Mouse (Mus musculus) skeletal muscle tissue, adult 2 months (tissue): ENCODE data around the gene Akr1b8.
"Not testable (repeated sequence)": the region's sequence is repeated elsewhere in the genome, so short reads cannot be mapped to it uniquely, and the experiment has no call there.

Source experiments
- DNase-seq: peaks from one replicate; pipeline ENCODE4 v3.0.0-alpha.2; 2012; ENCODE audit warnings: low read depth, low spot score

Gene Akr1b8

DNA sequence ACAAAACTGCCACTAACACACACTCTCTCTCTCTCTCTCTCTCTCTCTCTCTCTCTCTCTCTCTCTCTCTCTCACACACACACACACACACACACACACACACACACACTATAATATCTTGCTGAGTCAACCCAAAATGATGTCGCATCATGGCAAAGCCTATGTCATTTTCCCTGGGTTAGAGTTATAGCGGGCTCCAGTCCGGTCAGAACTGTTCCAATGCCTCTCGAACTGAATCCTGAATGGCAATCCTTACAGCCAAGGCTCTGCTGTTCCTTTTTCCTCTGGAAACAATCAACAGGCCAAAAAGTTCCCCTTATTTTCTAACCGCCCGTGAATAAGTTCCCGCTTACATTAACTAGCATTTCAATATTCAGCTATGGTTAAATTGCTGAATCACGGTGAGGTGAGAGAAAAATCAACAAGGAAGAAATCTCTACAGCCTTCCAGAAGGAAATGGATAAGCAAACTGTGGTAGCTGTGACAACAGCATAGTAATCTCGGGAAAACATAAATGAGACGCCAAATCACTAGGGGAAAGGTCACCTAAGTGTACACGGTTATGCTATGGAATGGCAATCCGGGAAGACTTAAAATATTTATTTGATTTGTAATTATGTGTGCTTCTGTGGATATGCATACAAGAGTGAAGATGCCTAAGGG is 3.8 kb upstream of the Akr1b8 start:
- no peak for DNase-seq

DNA sequence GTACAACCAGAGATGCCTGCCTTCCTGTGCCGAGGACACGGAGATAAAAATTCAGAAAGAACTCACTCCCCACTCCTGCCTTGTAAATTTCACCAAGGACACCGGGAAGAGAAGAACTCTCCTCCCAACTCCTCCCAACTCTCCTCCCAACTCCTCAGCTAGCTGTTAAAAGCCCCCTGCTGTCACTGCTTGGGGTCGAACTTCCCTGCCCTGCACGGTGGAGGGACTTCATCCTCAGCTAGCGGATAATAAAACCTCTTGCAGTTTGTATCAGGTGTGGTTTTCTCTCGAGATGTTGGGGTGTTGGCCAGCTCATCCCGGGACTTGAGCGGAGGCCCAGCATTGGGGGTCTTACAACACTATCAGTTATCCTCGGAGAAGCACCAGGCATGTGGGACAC is 2.4 kb upstream of the Akr1b8 start:
- not testable (repeated sequence) for DNase-seq

DNA sequence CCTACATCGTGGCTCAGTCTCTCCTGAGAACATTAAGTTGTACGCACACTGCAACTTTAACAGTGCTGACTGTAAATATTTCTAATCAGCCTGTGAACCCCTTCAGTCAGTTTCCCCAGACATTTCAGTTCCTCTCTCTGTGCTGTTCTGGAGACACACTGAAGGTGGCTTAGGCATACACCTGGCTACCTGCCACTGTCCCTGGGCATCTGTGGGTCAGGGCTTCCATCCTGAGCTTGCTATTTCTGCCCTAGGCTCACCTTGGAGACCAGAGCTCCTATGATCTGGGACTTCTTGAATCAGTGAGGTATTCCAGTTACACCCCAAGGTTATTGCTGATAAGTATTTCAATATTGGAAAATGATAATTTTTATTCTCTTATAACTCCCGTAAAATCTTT is 1.5 kb upstream of the Akr1b8 start:
- DNase-seq = no peak

DNA sequence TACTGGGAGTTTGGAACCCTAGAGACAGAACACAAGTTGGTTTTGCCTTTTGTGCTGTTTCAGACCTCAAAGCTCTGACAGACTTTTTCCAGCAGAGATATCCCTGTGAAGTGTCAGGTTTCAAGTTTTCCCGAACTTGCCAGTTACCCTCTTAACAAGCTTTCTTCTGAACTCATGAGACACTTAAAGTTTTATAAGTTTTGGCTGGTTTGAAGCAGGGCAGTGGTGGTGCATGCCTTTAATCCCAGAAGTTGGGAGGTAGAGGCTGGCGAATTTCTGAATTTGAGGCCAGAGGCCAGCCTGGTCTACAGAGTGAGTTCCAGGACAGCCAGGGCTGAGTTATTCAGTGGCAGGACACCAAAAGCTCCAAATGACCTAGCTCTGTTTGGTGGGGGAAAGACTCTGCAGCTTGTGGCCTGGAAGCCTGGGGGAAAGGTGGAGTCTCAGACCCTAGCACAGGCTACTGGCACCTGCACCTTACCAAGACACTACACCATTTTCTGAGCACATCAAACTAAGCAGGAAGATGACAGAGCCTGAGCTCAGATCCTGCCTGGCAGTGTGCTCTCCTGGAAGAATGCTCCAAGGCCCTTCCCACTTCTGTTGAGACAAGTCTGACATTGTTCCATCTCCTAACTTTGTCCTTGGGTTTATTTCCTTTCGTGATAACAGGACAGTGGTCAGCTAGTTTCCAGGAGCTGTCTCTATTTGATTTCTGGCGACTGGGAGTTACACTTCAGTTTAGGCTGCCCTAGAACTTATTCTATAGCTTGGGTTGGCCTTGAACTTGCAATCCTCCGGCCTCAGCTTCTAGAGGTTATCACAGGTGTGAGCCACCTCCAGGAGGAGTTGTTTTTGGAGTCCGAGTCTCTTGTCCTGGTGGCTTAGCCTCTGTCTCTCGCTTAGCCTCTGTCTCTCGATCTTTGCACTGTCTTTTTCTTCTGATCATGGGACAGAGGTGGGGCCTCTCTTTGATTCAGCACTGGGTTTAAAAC is 732 bp downstream of the Akr1b8 start:
- no peak for DNase-seq

DNA sequence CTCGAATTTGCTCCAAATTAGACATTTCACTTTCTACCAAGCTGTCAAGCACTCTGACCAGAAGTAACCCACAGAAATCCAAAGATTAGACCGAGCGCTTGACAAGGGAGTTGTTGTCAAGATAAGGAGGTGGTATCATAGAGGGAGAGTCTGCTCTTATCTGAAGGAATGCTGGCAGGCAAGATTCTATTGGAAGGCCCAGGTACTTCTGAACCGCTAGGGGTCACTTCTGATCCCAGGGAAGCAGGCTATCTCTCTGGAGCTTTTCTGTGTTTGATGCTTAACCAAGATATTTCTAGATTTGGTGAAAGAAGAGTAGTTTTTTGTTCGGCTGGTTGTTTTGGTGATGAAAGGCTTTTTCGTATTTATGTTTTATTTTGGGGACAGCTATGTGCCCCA is 1.4 kb downstream of the Akr1b8 start:
- no peak for DNase-seq

DNA sequence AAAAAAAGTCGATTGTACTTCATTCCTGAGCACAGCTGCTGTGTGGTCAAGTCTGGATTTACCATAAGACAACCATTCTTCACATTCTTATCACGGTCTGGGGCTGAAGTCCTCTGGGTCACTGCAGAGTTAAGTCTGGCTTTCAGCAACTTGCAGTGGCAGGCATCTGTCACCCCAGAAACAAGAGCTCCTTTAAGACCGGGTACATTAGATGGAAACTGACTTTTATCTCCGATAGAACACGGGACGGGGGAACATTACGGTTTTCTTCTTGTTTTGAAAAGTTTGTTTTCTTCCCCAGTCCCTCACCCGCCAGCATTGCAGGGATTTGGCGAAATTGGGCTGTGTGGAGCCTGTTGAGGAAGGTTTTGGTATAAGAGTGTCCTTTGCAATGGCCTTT is 1.9 kb downstream of the Akr1b8 start:
- DNase-seq = no peak

DNA sequence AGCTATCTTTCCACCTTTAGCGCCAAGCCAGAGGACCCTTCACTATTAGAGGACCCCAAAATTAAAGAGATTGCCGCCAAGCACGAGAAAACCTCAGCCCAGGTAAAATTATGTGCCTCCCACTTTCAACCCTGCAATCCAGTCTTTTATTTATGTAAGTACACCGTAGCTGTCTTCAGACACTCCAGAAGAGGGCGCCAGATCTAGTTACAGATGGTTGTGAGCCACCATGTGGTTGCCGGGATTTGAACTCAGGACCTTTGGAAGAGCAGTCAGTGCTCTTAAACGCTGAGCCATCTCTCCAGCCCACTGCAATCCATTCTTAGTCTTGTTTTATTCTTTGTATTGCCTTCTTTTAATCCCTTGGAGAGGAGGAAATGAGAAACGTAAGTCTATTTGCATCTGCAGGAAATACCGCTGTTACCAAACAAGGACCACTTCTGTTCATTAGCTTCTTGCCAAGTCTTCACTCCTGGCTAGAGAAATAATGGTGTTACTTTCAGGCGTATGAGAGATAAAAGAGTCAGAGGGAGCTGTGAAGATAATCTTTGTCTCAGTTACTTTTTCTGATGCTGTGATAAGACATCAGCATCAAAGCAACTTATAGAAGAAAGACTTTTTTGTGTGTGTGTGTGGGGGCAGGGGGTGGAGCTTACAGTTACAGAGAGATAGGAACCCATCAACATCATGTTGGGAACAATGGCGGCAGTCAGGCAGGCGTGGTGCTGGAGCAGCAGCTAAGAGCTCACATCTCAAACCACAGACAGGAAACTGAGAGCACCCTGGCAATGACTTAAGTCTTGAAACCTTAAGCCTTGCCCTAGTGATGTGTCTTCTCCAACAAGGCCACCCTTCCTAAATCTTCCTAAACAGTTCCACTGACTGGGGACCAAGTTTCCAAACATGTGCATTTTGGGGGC is 10.6 kb downstream of the Akr1b8 start:
- no peak for DNase-seq

DNA sequence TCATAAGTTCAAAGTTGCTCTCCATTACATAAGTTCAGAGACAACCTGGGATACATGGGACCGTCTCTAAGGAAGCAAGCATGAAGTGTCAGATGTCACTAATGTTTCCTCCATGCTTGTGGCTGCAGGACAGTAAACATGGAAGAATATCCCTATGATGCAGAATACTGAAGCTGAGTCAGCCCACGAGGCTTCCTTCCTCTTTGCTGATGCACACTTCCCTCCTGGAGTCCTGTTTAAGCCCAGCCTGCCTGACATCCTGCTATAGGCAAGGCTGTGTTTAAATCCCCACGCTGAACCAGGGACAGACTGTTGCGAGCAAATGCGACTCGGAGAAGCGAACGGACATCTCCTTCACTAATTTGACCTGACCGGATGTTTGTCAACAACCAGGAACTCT is 14.1 kb downstream of the Akr1b8 start:
- peak; percentile 35 for DNase-seq

DNA sequence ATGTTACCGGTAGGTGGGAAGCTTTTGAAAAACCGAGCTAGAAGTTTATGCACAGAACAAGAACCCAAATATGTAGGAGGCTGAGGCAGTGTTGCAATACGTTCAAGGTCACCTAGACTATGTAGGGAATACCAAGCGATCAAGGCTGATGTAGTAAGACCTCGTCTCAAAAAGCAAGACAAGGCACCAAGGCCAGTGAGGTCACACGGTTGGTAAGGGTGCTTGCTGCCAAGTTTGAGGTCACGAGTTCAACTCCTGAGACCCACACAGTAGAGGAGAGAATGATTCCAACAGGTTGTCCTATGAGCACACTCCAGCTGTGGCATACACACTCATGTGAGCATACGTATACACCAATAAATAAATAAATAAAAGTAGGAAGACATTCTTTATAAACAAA is 16.2 kb downstream of the Akr1b8 start:
- no peak for DNase-seq

DNA sequence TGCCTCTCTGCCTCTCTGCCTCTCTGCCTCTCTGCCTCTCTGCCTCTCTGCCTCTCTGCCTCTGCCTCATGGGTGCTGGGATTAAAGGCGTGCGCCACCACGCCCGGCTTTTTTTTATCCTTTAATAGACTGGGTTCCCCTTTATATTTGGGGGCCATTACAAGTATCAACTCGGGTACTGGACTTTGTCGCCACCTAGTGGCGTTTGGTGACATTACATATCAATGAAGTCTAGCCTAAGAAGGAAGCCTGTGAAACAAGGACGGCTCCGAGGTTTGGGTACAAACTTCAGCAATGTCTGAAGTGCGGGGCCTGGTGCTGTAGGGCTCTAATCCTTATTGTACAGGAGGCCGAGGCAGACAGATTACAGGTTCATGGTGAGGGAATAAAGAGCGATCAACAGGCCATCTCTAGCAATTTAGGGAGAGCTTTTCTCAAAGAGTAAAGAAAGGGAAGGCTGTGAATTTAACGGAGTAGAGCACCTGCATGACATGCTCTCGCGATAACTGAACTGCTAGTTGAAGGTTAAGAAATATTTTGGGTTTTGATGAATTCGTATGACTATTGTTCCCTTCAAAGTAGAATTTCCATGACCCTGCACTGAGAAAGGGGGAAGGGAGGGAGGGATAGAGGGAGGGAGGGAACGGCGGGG is 17.9 kb downstream of the Akr1b8 start:
- peak; percentile 66 for DNase-seq

DNA sequence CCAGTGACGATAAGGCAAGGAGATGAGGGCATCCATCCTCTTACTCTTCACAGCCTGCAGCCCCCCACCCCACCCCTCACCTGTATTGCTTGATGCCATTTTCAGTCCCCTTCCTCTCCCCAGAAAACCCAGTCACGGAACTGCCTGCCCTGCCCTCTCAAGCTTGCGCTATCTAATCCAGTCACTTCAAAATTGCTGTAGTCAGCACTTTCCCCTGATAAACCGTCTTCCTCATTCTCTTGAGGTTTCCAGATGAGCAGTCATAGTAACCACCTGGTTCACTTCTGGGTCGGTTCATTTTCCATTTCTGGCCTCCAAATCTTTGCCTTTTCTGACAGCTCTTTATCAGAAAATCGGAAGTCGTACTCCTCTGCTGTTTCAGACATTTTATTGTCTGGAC is 19.9 kb downstream of the Akr1b8 start:
- DNase-seq = no peak

DNA sequence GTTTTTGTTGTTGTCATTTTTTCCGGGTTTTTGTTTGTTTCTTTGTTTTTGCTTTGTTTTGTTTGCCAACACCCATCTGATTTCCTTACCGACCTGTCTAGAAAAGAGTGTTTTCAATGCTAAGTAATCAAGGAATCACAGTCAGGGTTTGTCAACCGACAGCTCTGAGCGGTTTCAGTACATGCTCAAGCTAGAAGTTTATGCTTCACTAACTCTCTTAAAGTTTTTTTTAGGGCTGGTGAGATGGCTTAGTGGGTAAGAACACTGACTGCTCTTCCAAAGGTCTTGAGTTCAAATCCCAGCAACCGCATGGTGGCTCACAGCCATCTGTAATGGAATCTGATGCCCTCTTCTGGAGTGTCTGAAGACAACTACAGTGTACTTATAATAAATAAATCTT is 22.0 kb downstream of the Akr1b8 start:
- DNase-seq = not testable (repeated sequence)

DNA sequence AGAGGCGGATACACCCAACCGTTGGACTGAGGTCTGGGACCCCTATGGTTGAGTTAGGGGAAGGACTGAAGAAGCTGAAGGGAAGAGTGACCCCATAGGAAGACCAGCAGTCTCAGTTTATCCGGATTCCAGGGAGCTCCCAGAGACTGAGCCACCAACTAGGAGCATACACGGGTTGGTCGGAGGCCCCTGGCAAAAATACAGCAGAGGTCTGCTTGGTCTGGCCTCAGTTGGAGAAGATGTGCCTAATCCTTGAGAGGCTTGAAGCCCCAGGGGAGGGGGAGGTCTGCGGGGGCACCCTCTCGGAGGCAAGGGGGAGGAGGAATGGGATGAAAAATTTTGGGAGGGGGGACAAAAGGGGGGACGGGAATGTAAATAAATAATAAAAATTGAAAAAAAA is 29.5 kb downstream of the Akr1b8 start:
- DNase-seq = no peak

DNA sequence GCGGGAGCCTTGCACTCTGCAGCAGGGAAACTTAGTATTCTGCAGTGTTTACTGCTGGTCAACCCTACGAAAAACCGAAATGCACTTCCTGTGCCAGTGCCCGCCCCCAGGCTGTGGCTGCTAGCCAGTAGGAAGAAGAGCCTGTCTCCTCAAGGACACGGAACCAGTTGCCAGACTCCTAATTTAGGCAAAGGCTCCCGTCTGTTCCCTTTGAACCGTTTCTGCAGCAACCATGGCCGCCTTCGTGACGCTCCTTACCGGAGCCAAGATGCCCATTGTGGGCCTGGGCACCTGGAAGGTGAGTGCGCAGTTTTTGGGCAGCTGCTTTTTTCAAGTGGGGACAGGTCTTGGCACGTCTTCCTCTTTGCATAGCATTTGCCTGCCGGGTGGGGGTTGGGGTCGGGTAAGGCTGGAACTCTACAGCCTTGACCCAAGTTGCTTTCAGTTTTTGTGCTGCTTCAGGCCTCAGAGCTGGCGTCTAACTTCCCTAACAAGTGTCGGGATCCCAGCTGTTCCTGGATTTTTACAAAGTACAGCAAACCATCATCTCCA is 30.3 kb downstream of the Akr1b8 start, which contains the start of gene Akr1b10:
Akr1b10 (plus strand) TSS at position 109 of the 552 bp plus-strand sequence.
- DNase-seq = peak; percentile 76

DNA sequence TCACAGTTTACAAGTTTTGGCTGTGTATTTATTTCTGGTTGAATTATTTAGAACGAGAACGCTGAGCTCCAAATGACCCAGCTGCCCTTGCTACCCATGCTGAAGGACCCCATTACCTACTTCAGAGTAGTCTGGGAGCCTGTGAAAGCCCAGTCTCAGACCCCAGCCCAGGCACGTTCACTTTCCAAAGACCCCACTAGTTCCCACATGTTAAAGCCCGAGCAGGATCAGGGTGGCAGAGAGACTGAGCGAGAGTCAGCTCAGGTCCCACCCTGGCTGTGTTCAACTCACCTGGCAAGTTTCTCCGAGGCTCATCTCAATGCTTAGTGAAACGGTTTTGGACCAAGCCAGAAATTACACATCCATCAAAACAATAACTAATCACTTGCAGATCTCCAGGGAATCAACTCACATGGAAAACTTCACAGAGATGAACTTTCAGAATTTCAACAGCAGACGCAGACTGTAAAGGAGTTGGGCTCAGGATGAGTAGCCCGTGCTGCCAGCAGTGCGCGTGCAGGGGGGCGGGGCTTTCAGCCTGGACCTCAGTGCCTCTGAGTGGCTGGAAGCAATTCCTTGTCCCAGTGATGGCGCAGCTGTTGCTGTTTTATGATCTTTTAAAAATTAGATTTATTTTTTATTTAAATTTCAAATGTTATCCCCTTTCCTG is 30.9 kb downstream of the Akr1b8 start:
- no peak for DNase-seq

DNA sequence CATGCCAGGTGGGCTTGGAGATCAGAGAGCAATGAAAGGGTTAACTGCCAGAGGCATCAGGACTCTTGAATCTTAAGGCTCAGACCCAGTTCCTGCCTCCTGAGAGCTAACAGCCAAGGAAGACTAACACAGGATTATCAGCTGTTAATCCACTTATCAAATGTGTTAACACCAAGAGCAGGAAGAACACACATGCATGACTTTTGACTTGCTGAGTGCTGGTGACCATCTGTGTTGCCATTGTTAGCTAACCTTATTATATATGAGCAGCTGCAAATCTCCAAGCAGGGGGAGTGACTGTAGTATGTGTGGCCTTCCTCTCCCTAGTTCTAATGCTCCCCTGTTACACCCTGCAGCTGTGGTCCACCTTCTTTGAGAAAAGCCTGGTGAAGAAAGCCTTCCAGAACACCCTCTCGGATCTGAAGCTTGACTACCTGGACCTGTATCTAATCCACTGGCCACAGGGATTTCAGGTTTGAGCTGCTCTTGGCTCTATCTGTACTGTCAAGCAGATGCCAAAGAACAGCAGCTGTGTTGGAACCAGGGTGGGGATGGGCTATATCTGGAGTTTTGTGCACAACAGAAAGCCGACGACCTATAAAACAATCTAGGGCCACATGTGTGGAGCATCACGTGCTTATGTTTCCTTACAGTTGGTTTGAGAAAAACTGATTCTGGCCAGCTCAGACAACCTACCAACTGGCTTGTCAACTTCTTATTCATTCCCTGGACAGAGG is 34.7 kb downstream of the Akr1b8 start:
- DNase-seq = no peak

DNA sequence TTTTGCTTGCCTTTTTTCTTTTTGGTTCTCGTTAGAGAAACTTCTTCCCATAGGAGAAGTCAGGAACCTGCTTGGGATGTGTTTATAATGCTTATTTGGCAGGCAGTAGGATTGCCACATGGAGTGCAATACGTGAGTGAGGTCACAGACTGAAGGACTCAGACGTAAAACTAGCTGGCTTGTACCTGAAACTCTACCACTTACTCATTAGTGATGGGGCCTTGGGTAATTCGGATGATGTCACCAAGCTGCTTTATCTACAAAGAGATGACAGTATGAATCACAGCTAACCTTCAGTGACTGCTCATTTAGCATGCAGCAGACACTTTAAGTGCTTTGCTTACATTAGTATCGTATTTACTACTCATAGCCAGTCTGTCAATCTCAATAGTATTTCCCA is 42.0 kb downstream of the Akr1b8 start:
- no peak for DNase-seq

DNA sequence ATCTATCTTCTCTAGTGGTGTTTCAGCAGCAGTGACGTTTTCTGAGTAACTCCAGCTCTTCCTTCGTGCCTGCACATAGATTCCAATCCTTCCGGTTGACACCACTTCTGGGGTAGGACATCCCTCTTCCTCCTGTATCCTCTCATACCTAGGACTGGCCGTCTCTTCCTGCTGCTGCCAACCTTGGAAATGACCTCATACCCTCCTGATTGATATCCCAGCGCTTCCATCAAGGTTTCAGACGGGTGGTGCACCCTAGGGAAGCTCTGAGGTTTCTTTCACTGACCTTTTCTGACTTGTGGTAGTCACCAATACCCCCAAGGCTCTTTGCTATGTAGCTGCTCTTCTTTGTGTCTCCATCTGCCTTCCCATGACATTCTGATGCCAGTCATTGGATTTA is 44.5 kb downstream of the Akr1b8 start:
- no peak for DNase-seq

DNA sequence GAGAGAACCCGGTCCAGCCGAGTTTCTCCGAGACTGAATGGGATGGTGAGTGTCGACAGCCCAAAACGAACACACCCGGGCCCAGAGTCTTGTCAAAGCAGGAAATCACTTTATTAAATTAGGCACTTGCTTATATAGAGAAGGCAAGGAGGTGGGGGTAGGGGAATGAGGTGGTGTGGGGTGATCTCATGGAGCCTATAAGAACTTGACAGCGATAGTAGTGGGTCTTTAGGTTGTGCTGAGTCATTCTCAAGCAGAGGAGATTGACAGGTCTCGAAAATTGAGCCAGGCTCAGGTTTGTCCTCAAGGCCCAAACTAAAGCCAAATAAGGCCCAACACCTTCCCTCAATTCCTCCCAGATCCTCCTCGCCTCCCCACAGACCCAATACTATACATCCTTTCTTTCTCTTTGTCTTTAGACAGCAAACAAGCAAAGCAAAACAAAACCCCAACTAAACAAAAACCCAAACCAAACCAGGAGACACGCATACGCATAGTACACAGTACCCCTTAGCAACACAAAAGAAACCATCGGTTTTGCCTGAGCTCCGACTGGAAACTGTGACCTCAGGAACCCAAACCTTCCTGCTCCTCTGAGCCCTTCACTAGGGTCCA is 45.8 kb downstream of the Akr1b8 start:
- DNase-seq = no peak
